Mouse (Mus musculus) megakaryocyte-erythroid progenitor cell, adult 5 weeks (primary cell): ENCODE results near the gene Cutc. TPM values are rescaled to one million over a fixed set of nuclear protein-coding genes. Genes with fewer than 3 reads are reported as not detected.

Experiments
- polyA plus RNA-seq: library from polyadenylated mRNA; stranded (reverse); fragments of >175 nt; gene quantifications from 2 replicates; pipeline ENCODE4 v1.2.3, GENCODE M21; 2012

Cutc gene
- polyA plus RNA-seq: 5.2 and 5.5 TPM in 2 replicates

DNA sequence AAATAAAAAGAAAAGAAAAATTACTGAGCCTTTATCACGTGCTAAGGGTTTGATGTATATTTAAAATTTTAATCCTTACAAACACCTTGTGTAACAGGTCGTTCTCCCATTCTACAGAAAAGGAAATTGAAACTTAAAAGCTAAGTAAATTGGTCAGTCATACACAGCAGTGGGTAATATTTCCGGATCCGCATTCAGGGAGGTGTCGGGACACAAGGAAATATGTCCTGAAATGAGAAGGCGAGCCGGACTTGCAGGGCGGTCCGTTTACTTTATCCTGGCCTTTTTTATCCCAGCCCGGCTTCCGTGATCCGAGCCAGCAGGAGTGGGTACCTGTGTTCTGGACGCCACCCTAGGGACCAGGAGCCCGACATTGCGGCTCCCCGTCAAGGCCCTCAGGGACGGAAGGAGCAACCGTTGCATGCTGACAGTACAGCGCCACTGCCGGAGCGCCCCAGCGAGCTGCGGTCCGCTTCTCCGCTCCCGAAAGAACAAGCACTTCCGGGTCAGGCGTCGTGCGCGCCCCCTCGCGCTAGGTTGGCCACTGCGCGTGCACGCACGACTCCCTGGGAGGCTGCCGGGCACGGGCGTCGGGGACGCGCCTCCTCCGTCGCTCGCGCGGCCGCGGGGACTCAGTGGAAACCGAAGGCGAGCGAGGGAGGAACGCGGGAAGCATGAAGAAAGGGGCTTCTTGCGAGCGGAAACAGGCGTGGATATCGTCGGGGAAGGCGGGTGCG is at the start of gene Cutc, which contains the start of gene Cox15:
TSS of gene Cutc (plus strand) at position 508 of the 737 bp plus-strand sequence.
TSS of gene Cox15 (minus strand) at position 512 of the 737 bp plus-strand sequence.

GRCm38 (mm10) chr19:43781980-43782379 is 29.2 kb downstream of the Cutc start, which contains the start of gene Abcc2:
Gene Abcc2 (plus strand): TSS chr19:43782192.

Other genes starting within 250 kb of the Cutc start
- 7.1 and 8.0 TPM in 2 replicates for gene Got1, start 228.4 kb upstream of the Cutc start, polyA plus RNA-seq
- 1.1 and 3.5 TPM in 2 replicates for gene Nkx2-3, start 140.7 kb upstream of the Cutc start, polyA plus RNA-seq
- 57.6 and 74.9 TPM in 2 replicates for gene Slc25a28, start 78.1 kb upstream of the Cutc start, polyA plus RNA-seq
- 2.8 and 3.0 TPM in 2 replicates for gene Entpd7, start 63.3 kb upstream of the Cutc start, polyA plus RNA-seq
- gene Cox15, start within 50 bp of the Cutc start, polyA plus RNA-seq: 3.8 and 4.2 TPM in 2 replicates
- gene Abcc2, start 29.2 kb downstream of the Cutc start, polyA plus RNA-seq: 0.05 and 0.06 TPM in 2 replicates
- gene Dnmbp, start 187.2 kb downstream of the Cutc start, polyA plus RNA-seq: 6.0 and 6.6 TPM in 2 replicates
- gene Cpn1, start 233.6 kb downstream of the Cutc start, polyA plus RNA-seq: 0.38 and 0.53 TPM in 2 replicates